Mouse (Mus musculus) brain, embryonic 14.5 days (tissue): Measurements from ENCODE around the gene Olfr750. TPM values are rescaled to one million over a fixed set of nuclear protein-coding genes. Genes with fewer than 3 reads are reported as not detected.

Source experiments
- DNase-seq: peaks from one replicate; pipeline ENCODE4 v3.0.0-alpha.2; 2011; ENCODE audit warnings: low read depth
- CTCF ChIP-seq: fragments of 200-500 bp; IDR thresholded peaks from 2 replicates; pipeline ENCODE4 v1.5.1; 2012; ENCODE audit warnings: inconsistent platforms, mild to moderate bottlenecking, moderate library complexity, borderline replicate concordance; ENCODE audit not compliant: insufficient read depth, insufficient read length; ENCODE audit errors: extremely low read depth
- POLR2A ChIP-seq: fragments of 200-500 bp; IDR thresholded peaks from 2 replicates; pipeline ENCODE4 v1.6.1; 2012; ENCODE audit warnings: mild to moderate bottlenecking, inconsistent platforms, borderline replicate concordance; ENCODE audit not compliant: poor library complexity, insufficient read depth, insufficient read length, severe bottlenecking; ENCODE audit errors: extremely low read depth
- polyA plus RNA-seq: library from polyadenylated mRNA; depleted of rRNA; stranded (reverse); fragments of >200 nt; gene quantifications from 2 replicates; pipeline ENCODE4 v1.2.3, GENCODE M21; 2012

The Olfr750 gene
- polyA plus RNA-seq, 1 experiment: not detected

GRCm38 (mm10) chr14:51094921-51095320 is 20.7 kb upstream of the Olfr750 start:
- TF ChIP-seq POLR2A (no peak), CTCF (no peak)
- DNase-seq: no peak

GRCm38 (mm10) chr14:51094096-51094875 is 20.1 kb upstream of the Olfr750 start:
- peak; percentile 24 for DNase-seq
- TF ChIP-seq CTCF (no peak), POLR2A (no peak)

- TF ChIP-seq CTCF (no peak), POLR2A (no peak)
Observed at GRCm38 (mm10) chr14:51093496-51093895, 19.3 kb upstream of the Olfr750 start.

GRCm38 (mm10) chr14:51092073-51092620 is 17.9 kb upstream of the Olfr750 start:
- DNase-seq: no peak
- TF ChIP-seq CTCF (no peak), POLR2A (no peak)

More at GRCm38 (mm10) chr14:51093496-51093895, 19.3 kb upstream of the Olfr750 start:
- DNase-seq: no peak

- no peak for TF ChIP-seq POLR2A
- no peak for TF ChIP-seq CTCF
- DNase-seq: peak; percentile 49
Observed at GRCm38 (mm10) chr14:51090921-51091900, 17.0 kb upstream of the Olfr750 start, which contains the start of the genes Rnase4 and Ang. Gene Rnase4 (plus strand): TSS chr14:51091077. Gene Ang (plus strand): TSS chr14:51091150.

GRCm38 (mm10) chr14:51090077-51090781 is 16.0 kb upstream of the Olfr750 start:
- TF ChIP-seq CTCF (no peak), POLR2A (no peak)

GRCm38 (mm10) chr14:51089674-51090076 is 15.4 kb upstream of the Olfr750 start:
- DNase-seq: no peak
- TF ChIP-seq CTCF (no peak), POLR2A (no peak)

More at GRCm38 (mm10) chr14:51090077-51090781, 16.0 kb upstream of the Olfr750 start:
- peak; percentile 87 for DNase-seq

- no peak for TF ChIP-seq CTCF
- TF ChIP-seq POLR2A: no peak
- DNase-seq: peak; percentile 98
Observed at GRCm38 (mm10) chr14:51088970-51089673, 14.9 kb upstream of the Olfr750 start.

- no peak for TF ChIP-seq POLR2A
- TF ChIP-seq CTCF: no peak
- DNase-seq: peak; percentile 83
Observed at GRCm38 (mm10) chr14:51088166-51088969, 14.1 kb upstream of the Olfr750 start.
